Mouse (Mus musculus) embryonic facial prominence, embryonic 11.5 days (tissue): Measurements from ENCODE around the gene Dusp7. TPM values are rescaled to one million over a fixed set of nuclear protein-coding genes. Genes with fewer than 3 reads are reported as not detected.
A peak's percentile ranks its signal among the peaks of the same experiment; 100 is the strongest.

ENCODE experiments used
- ATAC-seq: fragments of 200-750 bp; cut with Nextera tagmentation; replicated peaks from 2 replicates; pipeline ENCODE4 v1.8.0; 2017; ENCODE audit warnings: low read depth; ENCODE audit not compliant: insufficient number of reproducible peaks, low FRiP score, low TSS enrichment
- DNase-seq: peaks from one replicate; pipeline ENCODE4 v3.0.0-alpha.2; 2015; ENCODE audit warnings: low spot score
- H3K27ac ChIP-seq: fragments of 300-500 bp; sonication (generic); replicated peaks from 2 replicates; pipeline ENCODE4 v1.5.1; 2014; ENCODE audit warnings: mild to moderate bottlenecking, low read depth, low read length, control low read depth
- H3K27me3 ChIP-seq: fragments of 300-500 bp; sonication (generic); 2 replicates; pipeline ENCODE4 v1.6.1; 2014; ENCODE audit warnings: mild to moderate bottlenecking, low read length, moderate library complexity, mixed read lengths; ENCODE audit not compliant: control insufficient read depth, insufficient read depth
- H3K36me3 ChIP-seq: fragments of 300-500 bp; sonication (generic); replicated peaks from 2 replicates; pipeline ENCODE4 v1.6.1; 2014; ENCODE audit warnings: low read depth, mild to moderate bottlenecking, low read length, moderate library complexity, mixed read lengths; ENCODE audit not compliant: control insufficient read depth, insufficient read depth
- H3K4me1 ChIP-seq: fragments of 300-500 bp; sonication (generic); 2 replicates; pipeline ENCODE4 v1.6.1; 2014; ENCODE audit warnings: low read length, mixed read lengths; ENCODE audit not compliant: control insufficient read depth, insufficient read depth
- H3K4me2 ChIP-seq: fragments of 300-500 bp; sonication (generic); 2 replicates; pipeline ENCODE4 v1.6.1; 2014; ENCODE audit warnings: low read depth, mild to moderate bottlenecking, control low read depth, low read length, moderate library complexity
- H3K4me3 ChIP-seq: fragments of 300-500 bp; sonication (generic); 2 replicates; pipeline ENCODE4 v1.5.1; 2014; ENCODE audit warnings: low read depth, low read length, control low read depth
- H3K9ac ChIP-seq: fragments of 300-500 bp; sonication (generic); replicated peaks from 2 replicates; pipeline ENCODE4 v1.6.1; 2014; ENCODE audit warnings: mild to moderate bottlenecking, control low read depth, low read length
- H3K9me3 ChIP-seq: fragments of 300-500 bp; sonication (generic); replicated peaks from 2 replicates; pipeline ENCODE4 v1.6.1; 2016; ENCODE audit warnings: mild to moderate bottlenecking, low read length, inconsistent platforms, mixed read lengths; ENCODE audit not compliant: control insufficient read depth
- WGBS: fragments of 180-500 bp; shearing (Covaris S2); extraction: QIAGEN DNeasy Blood & Tissue Kit; methylation state at CpG from one replicate; pipeline ENCODE4 v1.1.7; 2014; 5-methylcytosine and 5-hydroxymethylcytosine counted together
- polyA plus RNA-seq: library from polyadenylated mRNA; unstranded; fragments of >200 nt; fragmentation: Nextera tagmentation; extraction: Ambion mirVana; gene quantifications from 2 replicates; pipeline ENCODE4 v1.2.1, GENCODE M21; 2014

Gene Dusp7
- polyA plus RNA-seq, 1 experiment from 2014 or later, result 55.1 TPM

- Histone ChIP-seq H3K36me3 (no peaks in the 10 kb centered on the region), H3K27ac (peak overlapping the region; percentile 99), H3K9ac (no peak overlapping the region; the same call in none of the 2 replicates), H3K9me3 (no peaks in the 10 kb centered on the region), H3K4me3 (no peak overlapping the region), H3K27me3 (no peaks in the 10 kb centered on the region), H3K4me2 (peak overlapping the region; percentile 13; the same call in 1 of the 2 replicates), H3K4me1 (peaks cover 30% of the 10 kb centered on the region)
- ATAC-seq (no peak; the same call in 1 of the 2 replicates), DNase-seq (no peak)
Measured at GRCm38 (mm10) chr9:106355975-106356286, 12.5 kb upstream of the Dusp7 start.

- ATAC-seq (peak; percentile 91), DNase-seq (peak; percentile 96)
- no peaks in the 10 kb centered on the region for H3K9me3 ChIP-seq
- peak overlapping the region; percentile 99 for H3K27ac ChIP-seq
- H3K36me3 ChIP-seq, result no peaks in the 10 kb centered on the region
- H3K27me3 ChIP-seq, result no peaks in the 10 kb centered on the region
- no peak overlapping the region; the same call in 1 of the 2 replicates for H3K9ac ChIP-seq
- no peak overlapping the region for H3K4me3 ChIP-seq
- H3K4me1 ChIP-seq, result peaks cover 30% of the 10 kb centered on the region
- 42% methylated on average over 8 of the region's 10 CpGs for WGBS
- peak overlapping the region; percentile 13; the same call in 1 of the 2 replicates for H3K4me2 ChIP-seq
Measured at GRCm38 (mm10) chr9:106356323-106356844, 12.0 kb upstream of the Dusp7 start.

GRCm38 (mm10) chr9:106357167-106357566 lies 11.3 kb upstream of the Dusp7 start:
- H3K4me1 ChIP-seq, result peaks cover 30% of the 10 kb centered on the region

GRCm38 (mm10) chr9:106359297-106359696 lies 9.1 kb upstream of the Dusp7 start:
- ATAC-seq (no peak), DNase-seq (no peak)
- H3K9me3 ChIP-seq, result no peaks in the 10 kb centered on the region
- no peak overlapping the region for H3K4me2 ChIP-seq
- peaks cover 30% of the 10 kb centered on the region for H3K4me1 ChIP-seq
- no peaks in the 10 kb centered on the region for H3K27me3 ChIP-seq
- no peak overlapping the region for H3K9ac ChIP-seq
- no peak overlapping the region for H3K27ac ChIP-seq
- no peak overlapping the region for H3K4me3 ChIP-seq
- 55% methylated on average over 6 of the region's 6 CpGs for WGBS
- no peaks in the 10 kb centered on the region for H3K36me3 ChIP-seq

More at GRCm38 (mm10) chr9:106357167-106357566, 11.3 kb upstream of the Dusp7 start:
- DNase-seq (peak; percentile 82), ATAC-seq (no peak)
- Histone ChIP-seq H3K27me3 (no peaks in the 10 kb centered on the region), H3K27ac (peak overlapping the region; percentile 99), H3K4me2 (no peak overlapping the region), H3K36me3 (no peaks in the 10 kb centered on the region), H3K4me3 (no peak overlapping the region), H3K9me3 (no peaks in the 10 kb centered on the region), H3K9ac (no peak overlapping the region)
- WGBS, result 35% methylated on average over 3 of the region's 3 CpGs

- H3K27ac ChIP-seq, result no peak overlapping the region
- H3K4me1 ChIP-seq, result peaks cover 13% of the 10 kb centered on the region
- no peaks in the 10 kb centered on the region for H3K9me3 ChIP-seq
- no peak overlapping the region for H3K4me3 ChIP-seq
- H3K36me3 ChIP-seq, result no peaks in the 10 kb centered on the region
- H3K4me2 ChIP-seq, result no peak overlapping the region
- DNase-seq (no peak), ATAC-seq (no peak)
- H3K27me3 ChIP-seq, result no peaks in the 10 kb centered on the region
- WGBS, result 81% methylated on average over 6 of the region's 6 CpGs
- H3K9ac ChIP-seq, result no peak overlapping the region
Measured at GRCm38 (mm10) chr9:106361140-106361539, 7.3 kb upstream of the Dusp7 start.

GRCm38 (mm10) chr9:106365333-106365732 lies 3.1 kb upstream of the Dusp7 start:
- no peak overlapping the region for H3K4me3 ChIP-seq
- no peak overlapping the region for H3K4me2 ChIP-seq
- H3K27ac ChIP-seq, result 0 out of 2 replicates have a peak overlapping the region, but pooled peaks have one; percentile 2
- no peaks in the 10 kb centered on the region for H3K27me3 ChIP-seq
- DNase-seq (no peak), ATAC-seq (no peak)
- H3K36me3 ChIP-seq, result no peaks in the 10 kb centered on the region
- H3K4me1 ChIP-seq, result no peaks in the 10 kb centered on the region; the same call in none of the 2 replicates
- H3K9me3 ChIP-seq, result no peaks in the 10 kb centered on the region
- WGBS, result 61% methylated on average over 7 of the region's 7 CpGs
- no peak overlapping the region for H3K9ac ChIP-seq

GRCm38 (mm10) chr9:106366188-106366587 lies 2.2 kb upstream of the Dusp7 start:
- DNase-seq (no peak), ATAC-seq (no peak)
- Histone ChIP-seq H3K27ac (no peak overlapping the region), H3K9ac (no peak overlapping the region; the same call in 1 of the 2 replicates), H3K9me3 (no peaks in the 10 kb centered on the region), H3K4me2 (no peak overlapping the region), H3K4me3 (no peak overlapping the region), H3K4me1 (peaks cover 4% of the 10 kb centered on the region), H3K27me3 (no peaks in the 10 kb centered on the region), H3K36me3 (no peaks in the 10 kb centered on the region)
- 33% methylated on average over 1 of the region's 1 CpGs for WGBS

GRCm38 (mm10) chr9:106367001-106367400 lies 1.4 kb upstream of the Dusp7 start:
- ATAC-seq (peak; percentile 1; the same call in 1 of the 2 replicates), DNase-seq (no peak)
- H3K4me2 ChIP-seq, result peak overlapping the region; percentile 65
- WGBS, result 16% methylated on average over 5 of the region's 5 CpGs
- no peaks in the 10 kb centered on the region for H3K9me3 ChIP-seq
- H3K36me3 ChIP-seq, result no peaks in the 10 kb centered on the region
- peak overlapping the region; percentile 98 for H3K4me3 ChIP-seq
- H3K27ac ChIP-seq, result peak overlapping the region; percentile 58; the same call in 1 of the 2 replicates
- peaks cover 8% of the 10 kb centered on the region for H3K4me1 ChIP-seq
- H3K9ac ChIP-seq, result peak overlapping the region; percentile 71
- H3K27me3 ChIP-seq, result no peaks in the 10 kb centered on the region
